ENCODE assay signal across 7 mouse cellular contexts in the genomic region with DNA sequence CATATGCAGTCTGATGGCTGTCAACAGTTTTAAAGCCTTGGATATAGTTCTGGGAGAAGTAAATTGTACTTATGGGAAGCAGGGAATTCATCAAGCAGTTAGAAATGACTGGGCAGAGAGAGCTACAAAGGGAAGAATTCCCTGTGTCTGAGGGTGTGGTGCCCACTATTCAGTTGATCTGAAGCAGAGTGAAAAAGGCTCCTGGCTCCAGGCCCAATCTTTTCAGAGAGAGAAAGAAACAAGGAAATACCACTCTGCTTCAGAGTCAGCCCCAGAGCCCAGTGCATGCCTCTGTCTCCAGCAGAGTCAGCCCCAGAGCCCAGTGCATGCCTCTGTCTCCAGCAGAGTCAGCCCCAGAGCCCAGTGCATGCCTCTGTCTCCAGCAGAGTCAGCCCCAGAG.
A peak's percentile ranks its signal among the peaks of the same experiment; 100 is the strongest.
DNase-seq lines count a peak whose midpoint lies in the region; ATAC-seq and TF ChIP-seq lines count a peak whose summit lies in the region.
"Not testable (repeated sequence)": the region's sequence is repeated elsewhere in the genome, so short reads cannot be mapped to it uniquely, and the experiment has no call there.

No protein-coding gene starts in this region.

- TF ChIP-seq POLR2A in embryonic fibroblast, embryonic 13.5 days (IDR thresholded peaks at IDR 0.05; ENCODE audit: low read depth, low read length) = not testable (repeated sequence)

- H3K27ac ChIP-seq in ES-E14 (ENCODE audit: insufficient read depth, low read depth, low read length, poor library complexity, severe bottlenecking); kidney, postnatal 0 days; lung, embryonic 14.5 days (ENCODE audit: low read depth); midbrain, postnatal 0 days (ENCODE audit: low read depth, low read length): not testable (repeated sequence)
- H3K27ac ChIP-seq in embryonic fibroblast, embryonic 13.5 days (ENCODE audit: insufficient read depth, low read length) = peak overlapping the region; percentile 25
- H3K27ac ChIP-seq in heart, embryonic 13.5 days (replicated peaks) = peak overlapping the region; percentile 32; the same call in 1 of the 2 replicates

- H3K4me2 ChIP-seq in heart, embryonic 13.5 days; kidney, postnatal 0 days (ENCODE audit: low read length); lung, embryonic 14.5 days; midbrain, postnatal 0 days (ENCODE audit: low read depth, low read length, poor library complexity, severe bottlenecking): not testable (repeated sequence)

- TF ChIP-seq CTCF in embryonic fibroblast, embryonic 13.5 days (IDR thresholded peaks at IDR 0.05; ENCODE audit: borderline replicate concordance, insufficient read depth, low read length); kidney, postnatal 0 days (IDR thresholded peaks at IDR 0.05; ENCODE audit: low read depth); lung, embryonic 14.5 days (IDR thresholded peaks at IDR 0.05; ENCODE audit: low read depth); midbrain, postnatal 0 days (IDR thresholded peaks at IDR 0.05): not testable (repeated sequence)

- not testable (repeated sequence) for ATAC-seq in heart, embryonic 13.5 days (ENCODE audit: extremely low read depth, insufficient number of reproducible peaks, low FRiP score, low TSS enrichment); kidney, postnatal 0 days (replicated peaks; ENCODE audit: low FRiP score, low read depth); midbrain, postnatal 0 days (ENCODE audit: low FRiP score)
- peak; percentile 49; the same call in 1 of the 2 replicates for ATAC-seq in lung, embryonic 14.5 days (ENCODE audit: insufficient read depth)

- H3K9ac ChIP-seq in ES-E14 (ENCODE audit: insufficient read depth, low read depth, low read length, poor library complexity, severe bottlenecking); heart, embryonic 13.5 days; kidney, postnatal 0 days (ENCODE audit: low read depth, low read length); lung, embryonic 14.5 days; midbrain, postnatal 0 days (replicated peaks; ENCODE audit: low read length, poor library complexity, severe bottlenecking): not testable (repeated sequence)

- not testable (repeated sequence) for H3K4me1 ChIP-seq in ES-E14 (ENCODE audit: control insufficient read depth in 2 of 2, insufficient read depth in 2 of 2, low read length in 2 of 2, poor library complexity in 1 of 2); embryonic fibroblast, embryonic 13.5 days (ENCODE audit: control insufficient read depth, insufficient read depth, low read length); heart, embryonic 13.5 days; kidney, postnatal 0 days (replicated peaks; ENCODE audit: insufficient read depth, low read length); lung, embryonic 14.5 days (ENCODE audit: insufficient read depth); midbrain, postnatal 0 days (ENCODE audit: insufficient read depth, low read length)

- H3K27me3 ChIP-seq in heart, embryonic 13.5 days (replicated peaks); kidney, postnatal 0 days (ENCODE audit: insufficient read depth, low read length); lung, embryonic 14.5 days (ENCODE audit: insufficient read depth, low read length); midbrain, postnatal 0 days (ENCODE audit: insufficient read depth, low read length): not testable (repeated sequence)

- H3K4me3 ChIP-seq in ES-E14 (ENCODE audit: insufficient read depth in 1 of 2, low read depth in 1 of 2, low read length in 2 of 2, poor library complexity in 1 of 2, severe bottlenecking in 1 of 2); embryonic fibroblast, embryonic 13.5 days (ENCODE audit: insufficient read depth, low read length); heart, embryonic 13.5 days; kidney, postnatal 0 days (replicated peaks; ENCODE audit: low read depth, low read length); lung, embryonic 14.5 days (ENCODE audit: low read depth, low read length); midbrain, postnatal 0 days (ENCODE audit: low read depth, low read length): not testable (repeated sequence)

- in situ Hi-C loops in ES-E14 (cut with MboI; ENCODE audit: low sequenced_read_pairs in 2 of 2, unreplicated experiment in 2 of 2) = not testable (repeated sequence)

- peak; percentile 1 for DNase-seq in ES-E14 (ENCODE audit: low read depth, low spot score)
- DNase-seq in embryo, embryonic 11 days = peak; percentile 6
- peak; percentile 6 for DNase-seq in kidney, postnatal 0 days (ENCODE audit: low spot score)
- DNase-seq in lung, embryonic 14.5 days = peak; percentile 56
- peak; percentile 22 for DNase-seq in midbrain, postnatal 0 days (ENCODE audit: low spot score)

- H3K9me3 ChIP-seq in ES-E14 (ENCODE audit: control insufficient read depth, insufficient read depth, low read depth, low read length); heart, embryonic 13.5 days; kidney, postnatal 0 days (replicated peaks; ENCODE audit: low read length); lung, embryonic 14.5 days (ENCODE audit: low read depth, low read length); midbrain, postnatal 0 days (ENCODE audit: low read length): not testable (repeated sequence)

- not testable (repeated sequence) for H3K36me3 ChIP-seq in ES-E14 (ENCODE audit: control insufficient read depth, insufficient read depth, low read length, poor library complexity, severe bottlenecking); heart, embryonic 13.5 days; kidney, postnatal 0 days (ENCODE audit: insufficient read depth, low read length); lung, embryonic 14.5 days (ENCODE audit: insufficient read depth); midbrain, postnatal 0 days (ENCODE audit: insufficient read depth, low read length)

Comparison
In these comparisons a context has a peak if more than half of its experiments do, and no peak if none do; other contexts are left out.
1. DNase-seq: peak in every context shown above with its lines; median percentile 56 in lung, embryonic 14.5 days; 22 in midbrain, postnatal 0 days; 6 in embryo, embryonic 11 days; 6 in kidney, postnatal 0 days; 1 in ES-E14.